Mouse (Mus musculus) embryonic fibroblast, embryonic 13.5 days (primary cell): Measurements from ENCODE around the gene Tubg2. TPM values are rescaled to one million over a fixed set of nuclear protein-coding genes. Genes with fewer than 3 reads are reported as not detected.

ENCODE experiments used
- H3K27ac ChIP-seq: 2 replicates; pipeline ENCODE4 v1.5.1; 2012; ENCODE audit warnings: low read length, control low read depth, inconsistent platforms; ENCODE audit not compliant: insufficient read depth
- H3K4me1 ChIP-seq: 2 replicates; pipeline ENCODE4 v1.6.1; 2011; ENCODE audit warnings: low read length; ENCODE audit not compliant: control insufficient read depth, insufficient read depth
- H3K4me3 ChIP-seq: 2 replicates; pipeline ENCODE4 v1.5.1; 2011; ENCODE audit warnings: mild to moderate bottlenecking, control low read depth, low read length; ENCODE audit not compliant: insufficient read depth
- CTCF ChIP-seq: IDR thresholded peaks from 2 replicates; pipeline ENCODE4 v1.5.1; 2011; ENCODE audit warnings: mild to moderate bottlenecking, control low read depth, low read length, moderate library complexity, borderline replicate concordance; ENCODE audit not compliant: insufficient read depth
- POLR2A ChIP-seq: IDR thresholded peaks from 2 replicates; pipeline ENCODE4 v1.6.1; 2011; ENCODE audit warnings: low read depth, mild to moderate bottlenecking, control low read depth, low read length, moderate library complexity
- polyA plus RNA-seq: library from polyadenylated mRNA; stranded (reverse); fragments of >200 nt; gene quantifications from 2 replicates; pipeline ENCODE4 v1.2.4, GENCODE M21; 2011; ENCODE audit warnings: low read depth; ENCODE audit not compliant: missing spikeins, insufficient read length

The Tubg2 gene
- polyA plus RNA-seq, 1 experiment, result 6.1 TPM

GRCm38 (mm10) chr11:101173112-101173511, 17.4 kb downstream of the Tubg2 start:
- no peak overlapping the region for H3K4me3 ChIP-seq
- TF ChIP-seq POLR2A (no peak; the same call in 1 of the 2 replicates), CTCF (no peak)
- peak overlapping the region; percentile 52 for H3K27ac ChIP-seq
- H3K4me1 ChIP-seq, result peaks cover 7% of the 10 kb centered on the region

- Histone ChIP-seq H3K4me1 (peaks cover 7% of the 10 kb centered on the region), H3K27ac (peak overlapping the region; percentile 52)
- TF ChIP-seq CTCF, result peak; percentile 76
- TF ChIP-seq POLR2A, result no peak; the same call in 1 of the 2 replicates
These were observed 18.1 kb downstream of the Tubg2 start for GRCm38 (mm10) chr11:101173631-101174388.

GRCm38 (mm10) chr11:101174389-101174745, 18.7 kb downstream of the Tubg2 start:
- Histone ChIP-seq H3K4me1 (peaks cover 7% of the 10 kb centered on the region), H3K4me3 (no peak overlapping the region), H3K27ac (no peak overlapping the region)
- TF ChIP-seq POLR2A (no peak), CTCF (no peak)

More at GRCm38 (mm10) chr11:101173631-101174388, 18.1 kb downstream of the Tubg2 start:
- peak overlapping the region; percentile 3 for H3K4me3 ChIP-seq

- no peak for TF ChIP-seq POLR2A
- no peak for TF ChIP-seq CTCF
- Histone ChIP-seq H3K27ac (no peak within 1 kb of the TSS), H3K4me1 (peaks cover 7% of the 10 kb centered on the region), H3K4me3 (peak within 1 kb of the TSS; percentile 4; the same call in 1 of the 2 replicates)
These were observed 19.3 kb downstream of the Tubg2 start, which contains the start of gene Ccr10 for GRCm38 (mm10) chr11:101174851-101175628. Ccr10 (minus strand) TSS chr11:101175443.

GRCm38 (mm10) chr11:101175636-101176116, 20.0 kb downstream of the Tubg2 start:
- peaks cover 7% of the 10 kb centered on the region for H3K4me1 ChIP-seq
- H3K27ac ChIP-seq, result no peak overlapping the region
- TF ChIP-seq CTCF (no peak), POLR2A (no peak)
- no peak overlapping the region; the same call in 1 of the 2 replicates for H3K4me3 ChIP-seq

GRCm38 (mm10) chr11:101176117-101176691, 20.5 kb downstream of the Tubg2 start:
- Histone ChIP-seq H3K4me3 (peak overlapping the region; percentile 4; the same call in 1 of the 2 replicates), H3K27ac (no peak overlapping the region), H3K4me1 (peaks cover 7% of the 10 kb centered on the region)
- peak; percentile 49; the same call in 1 of the 2 replicates for TF ChIP-seq CTCF
- TF ChIP-seq POLR2A, result no peak

- TF ChIP-seq CTCF (no peak), POLR2A (no peak)
- H3K4me1 ChIP-seq, result peaks cover 4% of the 10 kb centered on the region
- no peak overlapping the region for H3K4me3 ChIP-seq
- no peak overlapping the region for H3K27ac ChIP-seq
These were observed 21.4 kb downstream of the Tubg2 start for GRCm38 (mm10) chr11:101176933-101177773.

GRCm38 (mm10) chr11:101178061-101179058, 22.7 kb downstream of the Tubg2 start:
- Histone ChIP-seq H3K4me1 (no peaks in the 10 kb centered on the region), H3K4me3 (no peak overlapping the region), H3K27ac (no peak overlapping the region)
- TF ChIP-seq CTCF, result no peak
- TF ChIP-seq POLR2A, result no peak
